Mouse (Mus musculus): ENCODE results near the gene Ankrd6.

GRCm38 (mm10) chr4:32928692-32929448 lies 21.8 kb downstream of the Ankrd6 start:
- TF ChIP-seq CTCF (IDR thresholded peaks at IDR 0.05; ENCODE audit: low read depth) (no peak), EP300 (IDR thresholded peaks at IDR 0.05; ENCODE audit: low read depth) (no peak)

All from heart, postnatal 0 days (tissue).